Mouse (Mus musculus): ENCODE measurements around the gene Fut8. TPM values are rescaled to one million over a fixed set of nuclear protein-coding genes. Genes with fewer than 3 reads are reported as not detected.

Gene Fut8
- polyA plus RNA-seq, 1 experiment from 2014 or later: 27.3 TPM

GRCm38 (mm10) chr12:77197121-77197599 lies 40.8 kb upstream of the Fut8 start:
- ATAC-seq (replicated peaks; ENCODE audit: low FRiP score) (no peak), DNase-seq (ENCODE audit: low spot score) (no peak)
- Histone ChIP-seq H3K4me2 (no peak overlapping the region), H3K27me3 (replicated peaks; ENCODE audit: control insufficient read depth, insufficient read depth, low read length) (no peaks in the 10 kb centered on the region), H3K4me3 (ENCODE audit: low read depth, low read length) (no peak overlapping the region), H3K9me3 (ENCODE audit: control insufficient read depth, low read length) (no peaks in the 10 kb centered on the region), H3K27ac (ENCODE audit: low read depth, low read length) (no peak overlapping the region), H3K36me3 (ENCODE audit: control insufficient read depth, insufficient read depth, low read length) (no peaks in the 10 kb centered on the region), H3K9ac (ENCODE audit: low read depth, low read length) (no peak overlapping the region), H3K4me1 (replicated peaks; ENCODE audit: control insufficient read depth, insufficient read depth, low read length) (peaks cover 3% of the 10 kb centered on the region; the same call in 1 of the 2 replicates)
- WGBS: 40% methylated on average over 7 of the region's 7 CpGs

GRCm38 (mm10) chr12:77198253-77198652 lies 39.7 kb upstream of the Fut8 start:
- Histone ChIP-seq H3K4me1 (replicated peaks; ENCODE audit: control insufficient read depth, insufficient read depth, low read length) (peaks cover 3% of the 10 kb centered on the region; the same call in 1 of the 2 replicates), H3K4me2 (no peak overlapping the region), H3K9ac (ENCODE audit: low read depth, low read length) (no peak overlapping the region), H3K27me3 (replicated peaks; ENCODE audit: control insufficient read depth, insufficient read depth, low read length) (no peaks in the 10 kb centered on the region), H3K9me3 (ENCODE audit: control insufficient read depth, low read length) (no peaks in the 10 kb centered on the region), H3K4me3 (ENCODE audit: low read depth, low read length) (no peak overlapping the region), H3K27ac (ENCODE audit: low read depth, low read length) (no peak overlapping the region), H3K36me3 (ENCODE audit: control insufficient read depth, insufficient read depth, low read length) (no peaks in the 10 kb centered on the region)
- no peak for DNase-seq (ENCODE audit: low spot score)
- ATAC-seq (replicated peaks; ENCODE audit: low FRiP score): no peak
- WGBS: 75% methylated on average over 4 of the region's 4 CpGs

- no peak for DNase-seq (ENCODE audit: low spot score)
- ATAC-seq (replicated peaks; ENCODE audit: low FRiP score): no peak
- Histone ChIP-seq H3K27me3 (replicated peaks; ENCODE audit: control insufficient read depth, insufficient read depth, low read length) (no peaks in the 10 kb centered on the region), H3K9me3 (ENCODE audit: control insufficient read depth, low read length) (no peaks in the 10 kb centered on the region), H3K36me3 (ENCODE audit: control insufficient read depth, insufficient read depth, low read length) (no peaks in the 10 kb centered on the region), H3K27ac (ENCODE audit: low read depth, low read length) (no peak overlapping the region), H3K4me1 (replicated peaks; ENCODE audit: control insufficient read depth, insufficient read depth, low read length) (peaks cover 3% of the 10 kb centered on the region; the same call in 1 of the 2 replicates), H3K9ac (ENCODE audit: low read depth, low read length) (no peak overlapping the region), H3K4me3 (ENCODE audit: low read depth, low read length) (no peak overlapping the region), H3K4me2 (no peak overlapping the region)
- WGBS: 50% methylated on average over 10 of the region's 10 CpGs
Measured at GRCm38 (mm10) chr12:77201461-77202143, 36.3 kb upstream of the Fut8 start.

- 82% methylated on average over 4 of the region's 4 CpGs for WGBS
- Histone ChIP-seq H3K4me3 (ENCODE audit: low read depth, low read length) (no peak overlapping the region), H3K27ac (ENCODE audit: low read depth, low read length) (no peak overlapping the region), H3K4me2 (no peak overlapping the region), H3K36me3 (ENCODE audit: control insufficient read depth, insufficient read depth, low read length) (no peaks in the 10 kb centered on the region), H3K4me1 (replicated peaks; ENCODE audit: control insufficient read depth, insufficient read depth, low read length) (no peaks in the 10 kb centered on the region), H3K27me3 (replicated peaks; ENCODE audit: control insufficient read depth, insufficient read depth, low read length) (no peaks in the 10 kb centered on the region), H3K9me3 (ENCODE audit: control insufficient read depth, low read length) (no peaks in the 10 kb centered on the region), H3K9ac (ENCODE audit: low read depth, low read length) (no peak overlapping the region)
- no peak for ATAC-seq (replicated peaks; ENCODE audit: low FRiP score)
- DNase-seq (ENCODE audit: low spot score): no peak
Measured at GRCm38 (mm10) chr12:77203136-77203535, 34.8 kb upstream of the Fut8 start.

- ATAC-seq (replicated peaks; ENCODE audit: low FRiP score) (no peak), DNase-seq (ENCODE audit: low spot score) (no peak)
- H3K9me3 ChIP-seq (ENCODE audit: control insufficient read depth, low read length): no peaks in the 10 kb centered on the region
- H3K27me3 ChIP-seq (replicated peaks; ENCODE audit: control insufficient read depth, insufficient read depth, low read length): no peaks in the 10 kb centered on the region
- WGBS: 88% methylated on average over 5 of the region's 5 CpGs
- H3K4me2 ChIP-seq: no peak overlapping the region
- no peak overlapping the region for H3K27ac ChIP-seq (ENCODE audit: low read depth, low read length)
- no peak overlapping the region for H3K9ac ChIP-seq (ENCODE audit: low read depth, low read length)
- H3K4me3 ChIP-seq (ENCODE audit: low read depth, low read length): no peak overlapping the region
- no peaks in the 10 kb centered on the region for H3K36me3 ChIP-seq (ENCODE audit: control insufficient read depth, insufficient read depth, low read length)
- no peaks in the 10 kb centered on the region; the same call in 1 of the 2 replicates for H3K4me1 ChIP-seq (replicated peaks; ENCODE audit: control insufficient read depth, insufficient read depth, low read length)
Measured at GRCm38 (mm10) chr12:77206852-77207251, 31.1 kb upstream of the Fut8 start.

- ATAC-seq (replicated peaks; ENCODE audit: low FRiP score) (no peak), DNase-seq (ENCODE audit: low spot score) (no peak)
- H3K27me3 ChIP-seq (replicated peaks; ENCODE audit: control insufficient read depth, insufficient read depth, low read length): no peaks in the 10 kb centered on the region
- H3K4me3 ChIP-seq (ENCODE audit: low read depth, low read length): no peak overlapping the region
- no peaks in the 10 kb centered on the region; the same call in 1 of the 2 replicates for H3K4me1 ChIP-seq (replicated peaks; ENCODE audit: control insufficient read depth, insufficient read depth, low read length)
- H3K4me2 ChIP-seq: no peak overlapping the region
- H3K36me3 ChIP-seq (ENCODE audit: control insufficient read depth, insufficient read depth, low read length): no peaks in the 10 kb centered on the region
- H3K9ac ChIP-seq (ENCODE audit: low read depth, low read length): no peak overlapping the region
- WGBS: 62% methylated on average over 2 of the region's 2 CpGs
- H3K9me3 ChIP-seq (ENCODE audit: control insufficient read depth, low read length): no peaks in the 10 kb centered on the region
- H3K27ac ChIP-seq (ENCODE audit: low read depth, low read length): no peak overlapping the region
Measured at GRCm38 (mm10) chr12:77208056-77208455, 29.9 kb upstream of the Fut8 start.

DNA sequence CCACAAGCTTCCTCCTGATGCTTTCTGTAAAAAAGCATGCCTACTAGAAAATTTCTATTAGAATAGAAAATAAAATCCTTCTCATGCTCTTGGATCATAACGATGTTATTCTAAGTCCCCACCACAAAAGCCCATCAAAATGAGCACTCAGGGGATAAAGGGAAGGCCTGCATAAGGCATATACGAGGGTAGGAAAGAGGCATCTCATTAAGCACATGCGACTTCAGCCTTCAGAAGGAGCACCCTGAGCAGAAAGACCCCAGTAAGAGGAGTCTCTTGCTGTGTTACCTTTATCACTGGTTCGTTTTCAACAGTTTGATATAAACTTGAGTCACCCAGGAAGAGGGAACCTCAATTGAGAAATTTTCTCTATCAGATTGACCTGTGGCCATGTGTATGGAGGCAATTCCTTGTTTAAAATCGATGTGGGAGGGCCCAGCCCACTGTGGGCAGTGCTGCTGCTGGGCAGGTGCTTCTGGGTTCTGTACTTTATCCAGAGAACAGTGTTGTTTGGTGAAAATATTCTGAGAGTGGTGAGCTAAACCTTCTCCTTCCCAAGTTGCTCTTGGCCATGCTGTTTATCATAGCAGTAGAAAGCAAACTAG lies 29.2 kb upstream of the Fut8 start:
- Histone ChIP-seq H3K27me3 (replicated peaks; ENCODE audit: control insufficient read depth, insufficient read depth, low read length) (no peaks in the 10 kb centered on the region), H3K4me3 (ENCODE audit: low read depth, low read length) (no peak overlapping the region), H3K9me3 (ENCODE audit: control insufficient read depth, low read length) (no peaks in the 10 kb centered on the region), H3K9ac (ENCODE audit: low read depth, low read length) (no peak overlapping the region), H3K4me1 (replicated peaks; ENCODE audit: control insufficient read depth, insufficient read depth, low read length) (no peaks in the 10 kb centered on the region; the same call in 1 of the 2 replicates), H3K36me3 (ENCODE audit: control insufficient read depth, insufficient read depth, low read length) (no peaks in the 10 kb centered on the region), H3K27ac (ENCODE audit: low read depth, low read length) (no peak overlapping the region), H3K4me2 (no peak overlapping the region)
- ATAC-seq (replicated peaks; ENCODE audit: low FRiP score) (no peak), DNase-seq (ENCODE audit: low spot score) (no peak)
- 72% methylated on average over 5 of the region's 5 CpGs for WGBS

GRCm38 (mm10) chr12:77211695-77212208 lies 26.2 kb upstream of the Fut8 start:
- no peaks in the 10 kb centered on the region for H3K27me3 ChIP-seq (replicated peaks; ENCODE audit: control insufficient read depth, insufficient read depth, low read length)
- no peaks in the 10 kb centered on the region for H3K9me3 ChIP-seq (ENCODE audit: control insufficient read depth, low read length)
- no peak overlapping the region for H3K9ac ChIP-seq (ENCODE audit: low read depth, low read length)
- H3K4me2 ChIP-seq: no peak overlapping the region
- H3K4me3 ChIP-seq (ENCODE audit: low read depth, low read length): no peak overlapping the region
- no peaks in the 10 kb centered on the region for H3K36me3 ChIP-seq (ENCODE audit: control insufficient read depth, insufficient read depth, low read length)
- DNase-seq (ENCODE audit: low spot score) (no peak), ATAC-seq (replicated peaks; ENCODE audit: low FRiP score) (no peak)
- H3K4me1 ChIP-seq (replicated peaks; ENCODE audit: control insufficient read depth, insufficient read depth, low read length): no peaks in the 10 kb centered on the region; the same call in 1 of the 2 replicates
- H3K27ac ChIP-seq (ENCODE audit: low read depth, low read length): no peak overlapping the region
- WGBS: 68% methylated on average over 7 of the region's 7 CpGs
